Comparison of ENCODE assay signal across 8 mouse cellular contexts in the genomic region with DNA sequence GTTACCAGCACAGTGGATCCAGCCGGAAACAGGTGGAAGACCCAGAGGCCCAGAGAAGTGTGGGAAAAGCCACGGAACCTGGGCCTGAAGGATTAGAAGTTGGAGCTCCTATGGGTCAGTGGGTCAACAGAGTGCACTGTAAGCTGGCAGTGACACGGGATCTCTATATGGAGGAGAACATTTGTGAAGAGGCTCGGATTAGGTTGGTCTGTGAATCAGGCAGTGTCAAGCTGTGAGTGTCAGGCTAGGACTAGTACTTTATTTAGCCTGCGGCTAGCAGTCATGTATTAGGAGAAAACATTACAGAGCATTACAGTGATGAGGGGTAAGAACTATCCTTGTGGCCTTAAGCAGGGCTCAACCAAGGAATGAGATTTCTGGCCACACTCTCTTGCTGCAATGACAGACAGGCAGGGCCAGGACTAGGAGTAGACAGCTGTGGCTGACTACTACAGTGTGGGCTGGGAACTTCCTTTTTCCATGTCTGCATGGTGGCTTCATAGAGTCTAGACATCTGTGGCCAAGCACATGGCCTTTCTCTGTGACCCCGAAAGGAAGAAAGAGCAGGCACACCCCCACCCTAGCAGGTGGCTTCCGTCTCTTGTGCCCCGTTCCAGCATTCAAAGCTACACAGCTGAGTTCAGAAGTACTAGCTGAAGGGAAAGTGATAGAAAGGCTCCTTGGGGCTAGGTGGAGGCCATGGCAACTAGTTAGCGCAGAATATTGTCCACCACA.
DNase-seq lines count a peak whose midpoint lies in the region; ATAC-seq and TF ChIP-seq lines count a peak whose summit lies in the region.

No protein-coding gene starts in this region.

- no peak overlapping the region for H3K4me3 ChIP-seq in left cerebral cortex, adult 2 months
- no peak overlapping the region for H3K4me3 ChIP-seq in embryonic facial prominence, embryonic 14.5 days (ENCODE audit: low read depth, low read length)
- H3K4me3 ChIP-seq in limb, embryonic 10.5 days: no peak overlapping the region
- no peak overlapping the region for H3K4me3 ChIP-seq in midbrain, embryonic 15.5 days

- 77% methylated on average over 9 of the region's 9 CpGs for WGBS in embryonic facial prominence, embryonic 14.5 days
- WGBS in limb, embryonic 10.5 days: 72% methylated on average over 9 of the region's 9 CpGs
- 64% methylated on average over 9 of the region's 9 CpGs for WGBS in midbrain, embryonic 15.5 days

- H3K9ac ChIP-seq in embryonic facial prominence, embryonic 14.5 days (ENCODE audit: low read depth, low read length): no peak overlapping the region
- no peak overlapping the region for H3K9ac ChIP-seq in midbrain, embryonic 15.5 days

- no peaks in the 10 kb centered on the region for H3K9me3 ChIP-seq in embryonic facial prominence, embryonic 14.5 days (ENCODE audit: control insufficient read depth, low read length)
- H3K9me3 ChIP-seq in limb, embryonic 10.5 days (replicated peaks): no peaks in the 10 kb centered on the region
- no peaks in the 10 kb centered on the region for H3K9me3 ChIP-seq in midbrain, embryonic 15.5 days

- intact Hi-C loops in left cerebral cortex, adult 2 months (cut with DNase I): no loop called here

- H3K36me3 ChIP-seq in embryonic facial prominence, embryonic 14.5 days (ENCODE audit: control insufficient read depth, insufficient read depth, low read length): peaks cover 6% of the 10 kb centered on the region; the same call in 1 of the 2 replicates
- no peaks in the 10 kb centered on the region for H3K36me3 ChIP-seq in limb, embryonic 10.5 days
- no peaks in the 10 kb centered on the region for H3K36me3 ChIP-seq in midbrain, embryonic 15.5 days (replicated peaks)

- H3K27me3 ChIP-seq in embryonic facial prominence, embryonic 14.5 days (replicated peaks; ENCODE audit: control insufficient read depth, insufficient read depth, low read length): no peaks in the 10 kb centered on the region
- H3K27me3 ChIP-seq in limb, embryonic 10.5 days (ENCODE audit: low read depth, poor library complexity, severe bottlenecking): no peaks in the 10 kb centered on the region
- no peaks in the 10 kb centered on the region for H3K27me3 ChIP-seq in midbrain, embryonic 15.5 days (replicated peaks)

- DNase-seq in left cerebral cortex, adult 2 months (ENCODE audit: extremely low spot score in 1 of 2, low spot score in 2 of 2): no peak
- no peak for DNase-seq in left cerebral cortex, adult 18-20 months (ENCODE audit: low spot score in 2 of 2)
- DNase-seq in embryonic facial prominence, embryonic 14.5 days (ENCODE audit: low spot score): peak; percentile 44
- DNase-seq in limb, embryonic 10.5 days (ENCODE audit: low spot score): no peak
- DNase-seq in yolk sac, embryonic 10.5 days (ENCODE audit: low spot score): no peak
- DNase-seq in adrenal gland, adult 2 months: no peak
- DNase-seq in c-Kit-positive CD71-positive TER-119-positive erythroid progenitor cells, embryonic 14.5 days (ENCODE audit: low spot score): no peak

- peak; percentile 81 for ATAC-seq in embryonic facial prominence, embryonic 14.5 days (ENCODE audit: low read depth)
- ATAC-seq in midbrain, embryonic 15.5 days (replicated peaks): peak; percentile 55

- H3K4me2 ChIP-seq in embryonic facial prominence, embryonic 14.5 days (ENCODE audit: low read depth, low read length): no peak overlapping the region
- H3K4me2 ChIP-seq in midbrain, embryonic 15.5 days: no peak overlapping the region

- H3K27ac ChIP-seq in left cerebral cortex, adult 2 months: 0 out of 2 replicates have a peak overlapping the region, but pooled peaks have one; percentile 11
- no peak overlapping the region for H3K27ac ChIP-seq in embryonic facial prominence, embryonic 14.5 days (replicated peaks; ENCODE audit: low read depth, low read length)
- H3K27ac ChIP-seq in limb, embryonic 10.5 days: peak overlapping the region; percentile 33; the same call in 1 of the 2 replicates
- peak overlapping the region; percentile 50; the same call in 1 of the 2 replicates for H3K27ac ChIP-seq in midbrain, embryonic 15.5 days

- TF ChIP-seq CTCF in left cerebral cortex, adult 2 months (IDR thresholded peaks at IDR 0.05): no peak

- H3K4me1 ChIP-seq in embryonic facial prominence, embryonic 14.5 days (ENCODE audit: control insufficient read depth, insufficient read depth, low read length): no peaks in the 10 kb centered on the region
- peaks cover 36% of the 10 kb centered on the region for H3K4me1 ChIP-seq in limb, embryonic 10.5 days
- peaks cover 28% of the 10 kb centered on the region for H3K4me1 ChIP-seq in midbrain, embryonic 15.5 days
